Mouse (Mus musculus) heart, adult 9 months (tissue): Measurements from ENCODE around the gene Krt78.

Source experiments
- DNase-seq, 2 experiments: peaks; one replicate each; pipeline ENCODE4 v3.0.0; 2022; ENCODE audit warnings: low spot score in 2 of 2

The Krt78 gene

GRCm38 (mm10) chr15:101973414-101974077 is 19.5 kb upstream of the Krt78 start:
- DNase-seq = peak; percentile 83 to 95

DNA sequence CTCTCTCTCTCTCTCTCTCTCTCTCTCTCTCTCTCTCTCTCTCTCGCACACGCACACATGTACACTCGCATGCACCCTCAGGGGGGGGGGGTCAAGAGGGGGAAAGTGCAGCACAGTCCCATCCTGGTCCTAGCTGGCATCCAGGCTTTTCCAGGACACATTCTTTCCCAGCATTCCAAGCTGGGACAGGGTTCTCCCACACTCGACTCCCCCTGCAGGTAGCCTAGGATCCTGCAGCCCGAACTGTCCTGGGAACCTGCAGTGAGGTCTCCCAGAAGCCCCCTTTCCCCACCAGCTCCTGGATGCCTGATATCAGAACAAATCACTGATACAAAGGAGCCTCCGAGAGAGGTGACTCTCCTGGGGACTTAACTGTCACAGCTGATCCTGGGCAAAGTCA is 16.4 kb upstream of the Krt78 start:
- no peak for DNase-seq

- DNase-seq = peak; percentile 41 to 58
Observed at GRCm38 (mm10) chr15:101966808-101967207, 12.7 kb upstream of the Krt78 start.

DNA sequence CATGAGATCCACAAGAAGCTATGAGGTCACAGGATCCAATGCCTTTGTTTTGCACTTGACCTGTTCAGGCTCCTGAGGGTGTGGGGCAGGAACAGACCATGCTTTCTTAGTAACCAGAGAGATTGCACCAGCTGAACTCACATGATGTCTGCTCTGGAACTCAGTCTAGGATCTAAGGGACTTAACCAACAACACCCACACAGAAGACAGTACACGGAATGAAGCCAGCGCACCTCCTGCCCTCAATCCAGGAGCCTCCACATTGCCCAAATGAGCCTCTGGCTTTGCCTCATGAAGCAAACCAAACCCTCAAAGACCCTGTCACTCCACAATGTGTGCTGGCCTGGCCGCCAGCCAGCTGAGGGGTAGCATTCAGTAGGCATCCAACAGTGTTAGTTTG is 4.8 kb upstream of the Krt78 start:
- no peak for DNase-seq

- no peak for DNase-seq
Observed at GRCm38 (mm10) chr15:101952733-101953474, 1.2 kb downstream of the Krt78 start.

DNA sequence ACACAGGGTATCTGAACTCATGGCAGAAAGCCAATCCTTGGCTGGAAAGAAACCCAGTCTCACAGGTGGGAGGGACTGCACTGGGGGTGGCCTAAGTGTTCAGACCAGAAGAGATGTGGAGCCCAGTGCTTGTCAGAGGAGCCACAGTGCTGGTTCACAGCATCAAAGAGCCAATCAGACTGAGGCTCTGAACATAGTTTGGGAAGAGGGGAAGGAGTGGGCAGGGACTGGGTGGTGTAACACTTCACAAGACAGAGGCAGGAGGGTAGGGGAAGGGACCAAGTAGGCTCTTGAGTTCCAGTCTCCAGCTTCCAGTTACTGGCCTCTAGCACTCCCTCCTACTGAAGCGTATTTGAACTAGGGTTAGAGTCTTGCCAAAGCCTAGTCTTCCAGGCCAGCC is 8.7 kb downstream of the Krt78 start:
- no peak for DNase-seq

DNA sequence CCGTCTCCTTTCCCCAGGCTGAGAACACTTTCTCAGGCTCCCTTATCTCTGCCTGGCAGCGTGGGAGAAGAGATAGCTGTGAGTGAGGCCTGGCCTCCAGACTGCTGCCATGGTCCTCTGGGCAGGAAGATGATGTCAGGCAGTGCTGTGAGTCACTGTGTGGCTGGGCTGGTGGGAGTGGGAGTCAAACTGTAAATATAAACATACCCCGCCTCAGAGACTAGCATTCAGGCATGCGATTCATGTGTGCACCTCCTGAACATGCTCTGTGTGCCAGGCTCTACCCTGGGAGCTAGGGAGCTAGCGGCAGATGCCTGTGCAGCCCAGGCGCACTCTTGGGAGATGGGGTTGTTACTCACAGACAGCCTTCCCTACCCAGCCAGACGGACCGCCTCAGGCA is 12.1 kb downstream of the Krt78 start:
- DNase-seq = peak in 1 of 2 experiments; percentile 19

GRCm38 (mm10) chr15:101940274-101940829 is 13.7 kb downstream of the Krt78 start, which contains the start of gene Krt79:
Gene Krt79 (minus strand): TSS chr15:101940324.
- no peak for DNase-seq

- no peak for DNase-seq
Observed at GRCm38 (mm10) chr15:101938600-101939308, 15.3 kb downstream of the Krt78 start.

GRCm38 (mm10) chr15:101933024-101933423 is 21.1 kb downstream of the Krt78 start:
- DNase-seq = no peak

- no peak for DNase-seq
Observed at GRCm38 (mm10) chr15:101929666-101930065, 24.4 kb downstream of the Krt78 start.

DNA sequence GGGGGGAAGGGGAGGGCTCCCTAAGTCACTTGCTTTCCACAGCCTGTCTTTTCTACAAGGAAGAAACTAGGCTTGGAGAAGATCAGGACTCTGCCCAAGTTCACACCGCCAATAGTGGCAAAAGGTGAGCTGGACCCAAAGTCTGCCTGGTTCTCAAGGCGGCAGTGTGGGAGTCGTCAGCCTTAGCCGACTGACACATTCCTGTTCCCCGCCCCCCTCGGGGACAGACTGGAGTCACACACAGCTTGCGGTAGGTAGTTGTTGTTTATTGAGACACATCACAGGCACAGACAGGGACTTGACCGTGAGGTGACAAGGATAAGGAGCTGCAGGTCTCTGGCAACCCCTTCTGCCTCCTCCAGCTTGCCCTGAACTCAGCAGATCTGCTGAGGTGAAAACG is 25.0 kb downstream of the Krt78 start:
- no peak for DNase-seq

DNA sequence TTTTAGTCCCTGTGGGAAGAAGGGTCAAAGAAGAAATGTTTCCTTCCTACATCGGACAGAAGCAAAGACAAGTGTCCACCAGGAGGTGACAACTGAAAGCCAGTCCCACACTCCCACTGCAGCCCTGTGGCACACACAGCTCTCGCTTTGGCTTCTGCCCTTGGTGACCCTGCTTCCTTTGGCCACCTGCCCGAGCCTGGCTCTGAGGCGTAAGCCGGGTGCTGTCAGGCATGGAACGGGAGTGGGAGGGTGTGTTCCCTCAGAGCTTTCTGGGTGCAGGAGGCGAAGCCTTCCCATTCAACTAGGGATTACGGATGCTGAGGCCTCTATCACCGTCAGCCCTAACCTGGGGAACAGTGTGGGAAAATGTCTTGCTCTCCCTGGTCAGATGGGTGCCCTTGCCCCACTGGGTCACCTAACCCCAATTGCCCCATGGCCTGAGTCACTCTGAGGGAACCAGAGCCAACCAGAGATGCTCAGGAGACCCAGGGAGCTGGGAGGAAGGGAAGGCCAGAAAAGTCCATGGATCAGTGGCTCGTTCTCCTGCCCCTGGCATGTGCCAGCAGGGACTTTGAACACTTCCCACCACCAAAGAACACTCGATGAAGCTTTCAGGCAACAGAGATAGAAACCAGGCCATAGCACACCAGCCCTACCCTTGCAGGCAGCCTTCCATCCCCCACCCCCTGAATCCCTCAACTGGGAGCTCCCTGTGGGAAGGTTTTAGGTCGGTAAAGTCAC is 26.6 kb downstream of the Krt78 start:
- peak in 1 of 2 experiments; percentile 17 for DNase-seq

- no peak for DNase-seq
Observed at GRCm38 (mm10) chr15:101925041-101925440, 29.0 kb downstream of the Krt78 start.

DNA sequence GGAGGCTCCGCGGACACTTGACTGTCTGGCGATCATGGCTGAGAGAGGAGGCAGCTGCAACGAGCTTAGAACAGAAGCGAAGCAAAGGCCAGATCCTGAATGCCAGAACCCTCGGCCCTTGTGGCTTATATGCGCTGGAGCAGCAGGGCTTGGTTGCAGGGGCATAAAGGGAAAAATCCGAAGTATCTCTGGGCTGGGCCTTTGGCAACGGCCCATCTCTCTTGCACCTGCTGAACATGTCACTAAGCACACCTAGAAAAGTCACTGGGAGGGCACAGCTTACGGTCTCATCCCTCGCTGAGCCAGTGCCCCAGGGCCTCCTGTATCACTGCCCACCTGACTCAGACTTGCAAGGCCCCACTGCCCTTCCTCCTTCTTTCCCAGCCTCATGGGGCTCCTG is 29.5 kb downstream of the Krt78 start, which contains the start of gene Krt4:
Gene Krt4 (minus strand): TSS at position 101 of the 400 bp plus-strand sequence.
- no peak for DNase-seq

DNA sequence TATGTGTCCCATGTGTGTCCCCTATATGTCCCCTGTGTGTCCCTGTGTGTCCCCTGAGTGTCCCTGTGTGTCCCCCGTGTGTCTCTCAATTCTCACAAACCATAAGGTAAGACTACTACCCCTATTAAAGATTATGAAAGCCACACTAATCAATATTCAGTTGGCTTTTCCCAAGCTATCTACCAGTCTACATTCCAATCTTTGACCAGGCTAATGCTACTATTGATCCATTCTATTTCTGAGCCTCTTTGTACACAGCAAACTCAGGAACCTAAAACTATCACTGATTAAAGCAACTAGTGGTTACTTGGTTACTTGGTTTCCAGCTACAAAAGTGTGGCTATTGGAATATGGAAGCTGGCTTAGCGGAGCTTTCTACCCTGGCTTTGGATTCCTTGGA is 31.8 kb downstream of the Krt78 start:
- DNase-seq = no peak

DNA sequence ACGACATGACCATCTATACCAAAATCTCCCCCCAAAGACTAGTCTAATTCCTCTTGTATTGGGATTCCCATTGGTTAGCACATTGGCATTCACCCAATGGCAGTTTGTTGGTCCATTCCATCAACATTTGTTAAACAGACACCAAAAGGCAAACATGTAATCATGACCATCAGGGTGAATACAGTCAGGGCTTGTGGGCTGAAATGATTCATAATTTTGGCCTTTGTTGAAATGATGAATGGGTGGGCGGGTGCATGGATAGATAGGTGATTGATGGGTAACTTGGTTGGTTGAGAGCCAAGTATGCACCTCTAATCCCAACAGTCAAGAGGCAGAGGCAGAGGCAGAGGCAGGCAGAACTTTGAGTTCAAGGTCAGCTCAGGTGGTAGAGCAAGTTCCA is 38.0 kb downstream of the Krt78 start:
- no peak for DNase-seq

DNA sequence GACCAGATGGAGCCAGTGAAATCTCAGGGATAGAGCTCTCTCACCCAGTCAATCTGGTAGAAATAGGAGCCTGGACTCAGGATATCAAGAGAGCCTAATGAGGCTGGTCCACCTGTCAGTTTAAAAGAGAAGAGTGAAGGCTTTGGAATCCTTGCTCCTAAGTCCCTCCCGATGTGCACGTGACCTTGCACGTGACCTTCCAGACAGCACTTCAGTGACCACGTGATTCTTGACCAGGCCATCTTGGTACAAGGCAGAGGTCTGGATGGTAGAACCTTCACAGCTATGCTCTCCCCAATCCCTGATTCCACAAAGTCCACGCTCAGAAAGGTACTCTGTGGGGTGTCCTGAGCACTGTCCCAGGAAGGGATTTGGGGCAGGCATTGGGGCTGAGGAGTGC is 49.2 kb downstream of the Krt78 start:
- DNase-seq = no peak

DNA sequence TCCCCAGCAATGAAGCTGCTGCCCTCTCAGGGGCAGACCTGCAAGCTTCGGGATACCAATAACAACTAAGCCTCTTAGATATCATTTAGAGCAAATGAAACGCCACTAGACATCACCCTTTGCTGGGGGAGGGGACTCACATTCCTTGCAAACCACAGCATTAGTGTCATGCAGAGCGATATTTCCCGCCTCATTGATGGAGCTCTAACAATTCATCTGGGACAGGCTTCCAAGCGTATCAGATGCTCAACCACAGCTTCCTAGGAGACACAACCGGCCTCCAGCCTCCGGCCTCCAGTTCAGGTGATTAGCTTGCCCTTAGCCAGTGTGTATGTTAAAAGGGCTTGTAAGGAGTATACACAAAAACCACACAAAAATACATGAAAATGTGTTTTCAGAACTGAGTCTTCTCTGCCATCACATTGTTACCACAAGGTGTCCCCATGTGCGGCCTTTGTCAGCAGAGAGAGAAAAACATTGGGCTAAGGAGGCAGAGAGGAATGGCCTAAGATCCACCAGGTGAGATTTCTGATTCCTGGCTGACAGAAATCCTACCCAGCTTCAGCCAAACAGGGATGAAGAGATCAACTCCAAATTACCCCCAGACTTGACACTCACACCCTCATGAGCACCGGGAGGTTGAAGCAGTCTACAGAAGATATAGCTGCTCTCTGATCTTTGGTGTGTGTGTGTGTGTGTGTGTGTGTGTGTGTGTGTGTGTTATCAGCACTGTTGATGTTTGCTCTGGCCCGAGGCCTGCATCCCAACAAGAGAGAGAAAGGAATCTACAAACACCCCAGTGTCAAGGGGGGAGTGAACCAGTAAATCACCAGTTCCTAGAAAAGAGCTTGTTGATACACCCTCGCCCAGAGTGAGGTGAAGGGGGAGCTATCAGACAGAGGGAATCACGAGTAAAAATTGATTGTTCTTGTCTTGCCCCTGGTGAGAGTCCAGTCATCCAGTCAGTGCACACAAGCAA is 51.6 kb downstream of the Krt78 start:
- no peak for DNase-seq
